Mouse (Mus musculus): ENCODE results near the gene Atmin. TPM values are rescaled to one million over a fixed set of nuclear protein-coding genes. Genes with fewer than 3 reads are reported as not detected.

Gene Atmin
- polyA plus RNA-seq (2014; fragmentation: Illumina TruSeq; extraction: RNeasy Lipid Tissue Mini Kit (QIAGEN cat#74804); ENCODE audit: low read depth, low replicate concordance), result 8.6 TPM

GRCm38 (mm10) chr8:116943161-116943554, at the start of gene Atmin:
TSS of gene Atmin (plus strand) at chr8:116943393.

GRCm38 (mm10) chr8:116921337-116922059, 21.7 kb upstream of the Atmin start, which contains the start of the genes Cmc2 and Cenpn:
TSS of gene Cmc2 (minus strand) at chr8:116921455.
TSS of gene Cenpn (plus strand) at chr8:116921730.

GRCm38 (mm10) chr8:116978631-116979256, 35.6 kb downstream of the Atmin start, which contains the start of gene 1700030J22Rik:
TSS of gene 1700030J22Rik (minus strand) at chr8:116978959.

GRCm38 (mm10) chr8:116993095-116993867, 50.1 kb downstream of the Atmin start, which contains the start of gene Gcsh:
TSS of gene Gcsh (minus strand) at chr8:116993537.

Other genes starting within 250 kb of the Atmin start
- not detected for gene Cdyl2, start 210.4 kb upstream of the Atmin start, polyA plus RNA-seq (2014; fragmentation: Illumina TruSeq; extraction: RNeasy Lipid Tissue Mini Kit (QIAGEN cat#74804); ENCODE audit: low read depth, low replicate concordance)
- 6.5 TPM for gene Cmc2, start 21.9 kb upstream of the Atmin start, polyA plus RNA-seq (2014; fragmentation: Illumina TruSeq; extraction: RNeasy Lipid Tissue Mini Kit (QIAGEN cat#74804); ENCODE audit: low read depth, low replicate concordance)
- 1.3 TPM for gene Cenpn, start 21.7 kb upstream of the Atmin start, polyA plus RNA-seq (2014; fragmentation: Illumina TruSeq; extraction: RNeasy Lipid Tissue Mini Kit (QIAGEN cat#74804); ENCODE audit: low read depth, low replicate concordance)
- gene 1700030J22Rik, start 35.6 kb downstream of the Atmin start, polyA plus RNA-seq (2014; fragmentation: Illumina TruSeq; extraction: RNeasy Lipid Tissue Mini Kit (QIAGEN cat#74804); ENCODE audit: low read depth, low replicate concordance), result 1.6 TPM
- 367 TPM for gene Gcsh, start 50.1 kb downstream of the Atmin start, polyA plus RNA-seq (2014; fragmentation: Illumina TruSeq; extraction: RNeasy Lipid Tissue Mini Kit (QIAGEN cat#74804); ENCODE audit: low read depth, low replicate concordance)
- gene Pkd1l2, start 139.1 kb downstream of the Atmin start, polyA plus RNA-seq (2014; fragmentation: Illumina TruSeq; extraction: RNeasy Lipid Tissue Mini Kit (QIAGEN cat#74804); ENCODE audit: low read depth, low replicate concordance), result not detected
- gene Bco1, start 152.5 kb downstream of the Atmin start, polyA plus RNA-seq (2014; fragmentation: Illumina TruSeq; extraction: RNeasy Lipid Tissue Mini Kit (QIAGEN cat#74804); ENCODE audit: low read depth, low replicate concordance), result 2.1 TPM
- 1.5 TPM for gene Gan, start 214.7 kb downstream of the Atmin start, polyA plus RNA-seq (2014; fragmentation: Illumina TruSeq; extraction: RNeasy Lipid Tissue Mini Kit (QIAGEN cat#74804); ENCODE audit: low read depth, low replicate concordance)

Data from kidney, adult 10 weeks (tissue).